Mouse (Mus musculus) stomach, embryonic 15.5 days (tissue): ENCODE results near the gene BC107364. TPM values are rescaled to one million over a fixed set of nuclear protein-coding genes. Genes with fewer than 3 reads are reported as not detected.
"Not testable (repeated sequence)": the region's sequence is repeated elsewhere in the genome, so short reads cannot be mapped to it uniquely, and the experiment has no call there.

Source experiments
- ATAC-seq: fragments of 200-750 bp; cut with Nextera tagmentation; 2 replicates; pipeline ENCODE4 v1.8.0; 2017; ENCODE audit warnings: low read depth, moderate number of reproducible peaks, moderate TSS enrichment; ENCODE audit not compliant: insufficient read depth, low FRiP score
- H3K27ac ChIP-seq: fragments of 300-500 bp; sonication (generic); 2 replicates; pipeline ENCODE4 v1.5.1; 2015; ENCODE audit warnings: mild to moderate bottlenecking, inconsistent platforms
- H3K27me3 ChIP-seq: fragments of 300-500 bp; sonication (generic); replicated peaks from 2 replicates; pipeline ENCODE4 v1.6.1; 2015; ENCODE audit warnings: inconsistent platforms
- H3K36me3 ChIP-seq: fragments of 300-500 bp; sonication (generic); 2 replicates; pipeline ENCODE4 v1.6.1; 2015; ENCODE audit warnings: inconsistent platforms
- H3K4me1 ChIP-seq: fragments of 300-500 bp; sonication (generic); 2 replicates; pipeline ENCODE4 v1.6.1; 2015; ENCODE audit warnings: inconsistent platforms
- H3K4me2 ChIP-seq: fragments of 300-500 bp; sonication (generic); 2 replicates; pipeline ENCODE4 v1.6.1; 2015; ENCODE audit warnings: mild to moderate bottlenecking, inconsistent platforms
- H3K4me3 ChIP-seq: fragments of 300-500 bp; sonication (generic); replicated peaks from 2 replicates; pipeline ENCODE4 v1.5.1; 2015; ENCODE audit warnings: inconsistent platforms
- H3K9ac ChIP-seq: fragments of 300-500 bp; sonication (generic); 2 replicates; pipeline ENCODE4 v1.6.1; 2015; ENCODE audit warnings: inconsistent platforms
- H3K9me3 ChIP-seq: fragments of 300-500 bp; sonication (generic); 2 replicates; pipeline ENCODE4 v1.6.1; 2016; ENCODE audit warnings: inconsistent platforms
- WGBS: fragments of 180-500 bp; shearing (Covaris S2); methylation state at CpG from one replicate; pipeline ENCODE4 v1.1.7; 2015; 5-methylcytosine and 5-hydroxymethylcytosine counted together
- polyA plus RNA-seq: library from polyadenylated mRNA; unstranded; fragments of >200 nt; fragmentation: Nextera tagmentation; extraction: Ambion mirVana; gene quantifications from 2 replicates; pipeline ENCODE4 v1.2.1, GENCODE M21; 2015

Gene BC107364
- polyA plus RNA-seq, 1 experiment from 2014 or later: 0.37 TPM

GRCm38 (mm10) chr3:96435557-96436091, 16.5 kb downstream of the BC107364 start:
- Histone ChIP-seq H3K27me3 (peaks cover 35% of the 10 kb centered on the region), H3K36me3 (no peaks in the 10 kb centered on the region), H3K4me2 (peak overlapping the region; percentile 41), H3K27ac (no peak overlapping the region), H3K4me3 (peak overlapping the region; percentile 26), H3K9me3 (no peaks in the 10 kb centered on the region), H3K9ac (no peak overlapping the region), H3K4me1 (peaks cover under 1% of the 10 kb centered on the region; the same call in 1 of the 2 replicates)
- 1% methylated on average over 26 of the region's 26 CpGs for WGBS
- ATAC-seq: no peak; the same call in 1 of the 2 replicates

- H3K27me3 ChIP-seq: peaks cover 25% of the 10 kb centered on the region
Observed at GRCm38 (mm10) chr3:96432207-96432606, 19.9 kb downstream of the BC107364 start.

GRCm38 (mm10) chr3:96429819-96430132, 22.3 kb downstream of the BC107364 start:
- Histone ChIP-seq H3K27me3 (0 out of 2 replicates have a peak, but pooled peaks cover 6% of the 10 kb centered on the region), H3K9me3 (no peaks in the 10 kb centered on the region), H3K4me1 (no peaks in the 10 kb centered on the region), H3K27ac (no peak overlapping the region), H3K36me3 (no peaks in the 10 kb centered on the region), H3K4me3 (no peak overlapping the region), H3K9ac (no peak overlapping the region), H3K4me2 (no peak overlapping the region)
- no peak for ATAC-seq
- 71% methylated on average over 4 of the region's 4 CpGs for WGBS

More at GRCm38 (mm10) chr3:96432207-96432606, 19.9 kb downstream of the BC107364 start:
- H3K4me3 ChIP-seq: no peak overlapping the region
- WGBS: 38% methylated on average over 3 of the region's 3 CpGs
- no peaks in the 10 kb centered on the region for H3K36me3 ChIP-seq
- no peak for ATAC-seq
- no peak overlapping the region for H3K9ac ChIP-seq
- H3K4me1 ChIP-seq: no peaks in the 10 kb centered on the region
- no peak overlapping the region for H3K4me2 ChIP-seq
- no peaks in the 10 kb centered on the region for H3K9me3 ChIP-seq
- H3K27ac ChIP-seq: no peak overlapping the region

GRCm38 (mm10) chr3:96428941-96429818, 22.9 kb downstream of the BC107364 start:
- H3K27ac ChIP-seq: no peak overlapping the region
- no peak overlapping the region for H3K4me3 ChIP-seq
- peak; percentile 89; the same call in 1 of the 2 replicates for ATAC-seq
- no peak overlapping the region for H3K4me2 ChIP-seq
- H3K4me1 ChIP-seq: no peaks in the 10 kb centered on the region
- H3K36me3 ChIP-seq: no peaks in the 10 kb centered on the region
- no peak overlapping the region for H3K9ac ChIP-seq
- H3K9me3 ChIP-seq: no peaks in the 10 kb centered on the region
- 0 out of 2 replicates have a peak, but pooled peaks cover 3% of the 10 kb centered on the region for H3K27me3 ChIP-seq
- 75% methylated on average over 13 of the region's 13 CpGs for WGBS

GRCm38 (mm10) chr3:96427761-96428462, 24.2 kb downstream of the BC107364 start:
- Histone ChIP-seq H3K9me3 (no peaks in the 10 kb centered on the region), H3K4me3 (0 out of 2 replicates have a peak overlapping the region, but pooled peaks have one; percentile 1), H3K27ac (no peak overlapping the region), H3K27me3 (0 out of 2 replicates have a peak, but pooled peaks cover 6% of the 10 kb centered on the region), H3K36me3 (no peaks in the 10 kb centered on the region), H3K9ac (no peak overlapping the region), H3K4me1 (no peaks in the 10 kb centered on the region), H3K4me2 (peak overlapping the region; percentile 17; the same call in 1 of the 2 replicates)
- 9% methylated on average over 16 of the region's 16 CpGs for WGBS
- peak; percentile 57; the same call in 1 of the 2 replicates for ATAC-seq

- Histone ChIP-seq H3K36me3 (no peaks in the 10 kb centered on the region), H3K4me3 (0 out of 2 replicates have a peak overlapping the region, but pooled peaks have one; percentile 1), H3K4me1 (no peaks in the 10 kb centered on the region), H3K27me3 (0 out of 2 replicates have a peak, but pooled peaks cover 3% of the 10 kb centered on the region), H3K9ac (no peak overlapping the region), H3K9me3 (no peaks in the 10 kb centered on the region), H3K4me2 (peak overlapping the region; percentile 17; the same call in 1 of the 2 replicates), H3K27ac (no peak overlapping the region)
- WGBS: 11% methylated on average over 4 of the region's 4 CpGs
- no peak for ATAC-seq
Observed at GRCm38 (mm10) chr3:96427311-96427710, 24.8 kb downstream of the BC107364 start.

GRCm38 (mm10) chr3:96426268-96426667, 25.8 kb downstream of the BC107364 start:
- WGBS: 79% methylated on average over 4 of the region's 4 CpGs
- no peak overlapping the region for H3K4me3 ChIP-seq
- no peak for ATAC-seq
- no peaks in the 10 kb centered on the region for H3K4me1 ChIP-seq
- H3K9ac ChIP-seq: no peak overlapping the region
- H3K36me3 ChIP-seq: no peaks in the 10 kb centered on the region
- no peak overlapping the region for H3K4me2 ChIP-seq
- H3K9me3 ChIP-seq: no peaks in the 10 kb centered on the region
- H3K27me3 ChIP-seq: 0 out of 2 replicates have a peak, but pooled peaks cover 3% of the 10 kb centered on the region
- H3K27ac ChIP-seq: no peak overlapping the region

- ATAC-seq, H3K9ac ChIP-seq, H3K27me3 ChIP-seq, H3K4me1 ChIP-seq, H3K4me2 ChIP-seq, H3K36me3 ChIP-seq, H3K27ac ChIP-seq, H3K9me3 ChIP-seq, H3K4me3 ChIP-seq: not testable (repeated sequence)
- 13% methylated on average over 4 of the region's 4 CpGs for WGBS
Observed at GRCm38 (mm10) chr3:96424447-96424846, 27.7 kb downstream of the BC107364 start.

- H3K36me3 ChIP-seq: no peaks in the 10 kb centered on the region
- no peak overlapping the region for H3K9ac ChIP-seq
- H3K9me3 ChIP-seq: no peaks in the 10 kb centered on the region
- ATAC-seq: no peak
- 0 out of 2 replicates have a peak, but pooled peaks cover 3% of the 10 kb centered on the region for H3K27me3 ChIP-seq
- H3K4me1 ChIP-seq: no peaks in the 10 kb centered on the region
- no peak overlapping the region for H3K4me2 ChIP-seq
- no peak overlapping the region for H3K27ac ChIP-seq
- 28% methylated on average over 9 of the region's 9 CpGs for WGBS
- no peak overlapping the region for H3K4me3 ChIP-seq
Observed at GRCm38 (mm10) chr3:96423889-96424288, 28.2 kb downstream of the BC107364 start.

GRCm38 (mm10) chr3:96420796-96421195, 31.3 kb downstream of the BC107364 start:
- H3K27ac ChIP-seq: no peak overlapping the region
- WGBS: 45% methylated on average over 3 of the region's 3 CpGs
- no peaks in the 10 kb centered on the region for H3K4me1 ChIP-seq
- H3K9ac ChIP-seq: no peak overlapping the region
- no peak overlapping the region for H3K4me3 ChIP-seq
- no peak for ATAC-seq
- H3K36me3 ChIP-seq: no peaks in the 10 kb centered on the region
- no peaks in the 10 kb centered on the region for H3K9me3 ChIP-seq
- H3K4me2 ChIP-seq: no peak overlapping the region
- H3K27me3 ChIP-seq: 0 out of 2 replicates have a peak, but pooled peaks cover 3% of the 10 kb centered on the region

- H3K36me3 ChIP-seq, H3K4me3 ChIP-seq, H3K9me3 ChIP-seq, H3K27ac ChIP-seq, H3K27me3 ChIP-seq, H3K4me1 ChIP-seq, H3K9ac ChIP-seq, ATAC-seq, H3K4me2 ChIP-seq: not testable (repeated sequence)
- WGBS: 61% methylated on average over 5 of the region's 5 CpGs
Observed at GRCm38 (mm10) chr3:96418902-96419301, 33.2 kb downstream of the BC107364 start.
